In the genomic region with DNA sequence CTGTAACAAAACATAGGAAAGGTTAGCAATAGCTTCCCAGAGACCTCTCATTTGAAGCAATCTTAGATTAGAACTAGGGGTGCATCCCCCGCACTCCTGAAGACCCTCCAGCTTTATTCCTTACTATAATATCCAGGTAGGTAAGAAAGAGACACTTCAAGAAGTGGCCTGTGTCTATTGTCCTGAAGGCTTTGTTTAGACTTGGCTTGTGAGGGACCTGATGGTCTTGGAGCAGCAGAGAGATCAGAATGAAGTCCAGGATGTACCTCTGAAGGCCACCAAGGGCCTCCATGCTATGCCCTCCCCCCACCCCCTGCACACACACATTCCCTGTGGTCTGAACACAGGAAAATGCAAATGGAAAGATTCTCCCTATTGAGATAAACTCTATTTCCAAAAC, we compare ENCODE assay signal across 18 mouse cellular contexts. TPM values are rescaled to one million over a fixed set of nuclear protein-coding genes. Genes with fewer than 3 reads are reported as not detected.
A peak's percentile ranks its signal among the peaks of the same experiment; 100 is the strongest.
DNase-seq lines count a peak whose midpoint lies in the region; ATAC-seq and TF ChIP-seq lines count a peak whose summit lies in the region.
"Had no signal": no experiment of that assay in that cellular context is flagged by ENCODE, and none has a peak within 500 bp of the region (broad histone marks: within the 10 kb centered on the region; RNA-seq: fewer than 3 reads in every experiment).

No protein-coding gene starts in this region.

- H3K27me3 ChIP-seq in forebrain, embryonic 14.5 days (replicated peaks; ENCODE audit: control insufficient read depth, insufficient read depth, low read length), result peaks cover 19% of the 10 kb centered on the region
- H3K27me3 ChIP-seq in hindbrain, embryonic 16.5 days (replicated peaks; ENCODE audit: control insufficient read depth, insufficient read depth, low read length), result peaks cover 11% of the 10 kb centered on the region
- peaks cover 43% of the 10 kb centered on the region for H3K27me3 ChIP-seq in midbrain, embryonic 15.5 days (replicated peaks)
- H3K27me3 ChIP-seq in thymus, adult 2 months (ENCODE audit: control insufficient read depth, insufficient read depth, low read length), result peaks cover 11% of the 10 kb centered on the region
- H3K27me3 ChIP-seq: Patski had no signal

- peak overlapping the region; percentile 21 for H3K4me3 ChIP-seq in forebrain, embryonic 14.5 days (ENCODE audit: low read depth, low read length)
- peak overlapping the region; percentile 20 for H3K4me3 ChIP-seq in hindbrain, embryonic 16.5 days (ENCODE audit: low read length)
- H3K4me3 ChIP-seq in midbrain, embryonic 15.5 days, result peak overlapping the region; percentile 12; the same call in 1 of the 2 replicates
- H3K4me3 ChIP-seq in thymus, adult 2 months (ENCODE audit: control insufficient read depth, insufficient read depth, low read length), result no peak overlapping the region
- H3K4me3 ChIP-seq: limb, embryonic 15.5 days; lung, embryonic 15.5 days had no signal

- peaks cover 8% of the 10 kb centered on the region; the same call in 1 of the 2 replicates for H3K4me1 ChIP-seq in forebrain, embryonic 14.5 days (ENCODE audit: control insufficient read depth, insufficient read depth, low read length)
- peaks cover 9% of the 10 kb centered on the region for H3K4me1 ChIP-seq in hindbrain, embryonic 16.5 days (ENCODE audit: control insufficient read depth, insufficient read depth, low read depth, low read length)
- peaks cover 14% of the 10 kb centered on the region for H3K4me1 ChIP-seq in midbrain, embryonic 15.5 days
- H3K4me1 ChIP-seq in thymus, adult 2 months (replicated peaks; ENCODE audit: control insufficient read depth, insufficient read depth, low read length), result peaks cover 13% of the 10 kb centered on the region; the same call in 1 of the 2 replicates

- TF ChIP-seq POLR2A in thymus, adult 2 months (IDR thresholded peaks at IDR 0.05; ENCODE audit: control insufficient read depth, extremely low read depth, insufficient read depth, low read length, poor library complexity), result no peak

- H3K36me3 ChIP-seq in forebrain, embryonic 14.5 days (ENCODE audit: control insufficient read depth, insufficient read depth, low read length), result no peaks in the 10 kb centered on the region
- H3K36me3 ChIP-seq in hindbrain, embryonic 16.5 days (ENCODE audit: control insufficient read depth, insufficient read depth, low read length), result no peaks in the 10 kb centered on the region
- no peaks in the 10 kb centered on the region for H3K36me3 ChIP-seq in midbrain, embryonic 15.5 days (replicated peaks)
- H3K36me3 ChIP-seq in thymus, adult 2 months (ENCODE audit: control insufficient read depth, insufficient read depth, low read length), result no peaks in the 10 kb centered on the region
- H3K36me3 ChIP-seq: limb, embryonic 15.5 days; lung, embryonic 15.5 days had no signal

- DNase-seq in cerebellum, adult 9-11 months, result peak; percentile 35
- DNase-seq in forebrain, embryonic 14.5 days (ENCODE audit: low spot score), result no peak
- DNase-seq in thymus, adult 2 months, result no peak
- DNase-seq in kidney, adult 9 months, result no peak
- no peak for DNase-seq in heart, postnatal 25 days (ENCODE audit: low spot score)
- DNase-seq: gastrocnemius, postnatal 36 days had no signal

- H3K9me3 ChIP-seq in forebrain, embryonic 14.5 days (replicated peaks; ENCODE audit: control insufficient read depth, low read length), result no peaks in the 10 kb centered on the region
- no peaks in the 10 kb centered on the region for H3K9me3 ChIP-seq in hindbrain, embryonic 16.5 days (ENCODE audit: control insufficient read depth, low read length)
- no peaks in the 10 kb centered on the region for H3K9me3 ChIP-seq in midbrain, embryonic 15.5 days
- H3K9me3 ChIP-seq: limb, embryonic 15.5 days; lung, embryonic 15.5 days had no signal

- 83% methylated on average over 1 of the region's 1 CpGs for WGBS in forebrain, embryonic 14.5 days
- 68% methylated on average over 1 of the region's 1 CpGs for WGBS in hindbrain, embryonic 16.5 days
- 83% methylated on average over 1 of the region's 1 CpGs for WGBS in midbrain, embryonic 15.5 days
- WGBS in thymus, adult 2 months, result 97% methylated on average over 1 of the region's 1 CpGs

- peak overlapping the region; percentile 44 for H3K4me2 ChIP-seq in forebrain, embryonic 14.5 days (ENCODE audit: low read length)
- H3K4me2 ChIP-seq in hindbrain, embryonic 16.5 days (ENCODE audit: low read length), result peak overlapping the region; percentile 31
- H3K4me2 ChIP-seq in midbrain, embryonic 15.5 days, result peak overlapping the region; percentile 33
- H3K4me2 ChIP-seq: limb, embryonic 15.5 days; lung, embryonic 15.5 days had no signal

- ATAC-seq in cerebellum, adult (ENCODE audit: insufficient number of reproducible peaks, low FRiP score, low TSS enrichment), result no peak
- ATAC-seq in forebrain, embryonic 14.5 days, result no peak
- no peak for ATAC-seq in hindbrain, embryonic 16.5 days
- no peak for ATAC-seq in midbrain, embryonic 15.5 days (replicated peaks)
- ATAC-seq: Patski had no signal

- intact Hi-C loops in heart, postnatal 25 days (cut with DNase I), result no loop called here

- TF ChIP-seq CTCF in thymus, adult 2 months (IDR thresholded peaks at IDR 0.05; ENCODE audit: borderline replicate concordance, control insufficient read depth, extremely low read depth, insufficient read depth, low read length, poor library complexity), result no peak

- H3K9ac ChIP-seq in forebrain, embryonic 14.5 days (ENCODE audit: low read length), result peak overlapping the region; percentile 63
- H3K9ac ChIP-seq in hindbrain, embryonic 16.5 days (ENCODE audit: low read depth, low read length), result peak overlapping the region; percentile 33; the same call in 1 of the 2 replicates
- no peak overlapping the region for H3K9ac ChIP-seq in midbrain, embryonic 15.5 days
- H3K9ac ChIP-seq: limb, embryonic 15.5 days; lung, embryonic 15.5 days had no signal

- peak overlapping the region; percentile 70 for H3K27ac ChIP-seq in forebrain, embryonic 14.5 days (ENCODE audit: low read depth, low read length)
- peak overlapping the region; percentile 73 for H3K27ac ChIP-seq in hindbrain, embryonic 16.5 days (ENCODE audit: low read depth, low read length)
- H3K27ac ChIP-seq in midbrain, embryonic 15.5 days, result no peak overlapping the region
- no peak overlapping the region for H3K27ac ChIP-seq in thymus, adult 2 months (ENCODE audit: control insufficient read depth, insufficient read depth, low read length)
- H3K27ac ChIP-seq: limb, embryonic 15.5 days; lung, embryonic 15.5 days had no signal

RNA-seq across cellular contexts. Expression of a gene that starts 5.7 kb away (rescaled TPM):
- 9.5 and 10.9 TPM in 2 replicates for polyA plus RNA-seq in forebrain, embryonic 14.5 days (2014; fragmentation: Nextera tagmentation; extraction: Ambion mirVana)
- polyA plus RNA-seq in hindbrain, embryonic 16.5 days (2015; fragmentation: Nextera tagmentation; extraction: Ambion mirVana), result 14.9 and 15.2 TPM in 2 replicates
- 13.0 and 14.0 TPM in 2 replicates for polyA plus RNA-seq in midbrain, embryonic 15.5 days (2015; fragmentation: Nextera tagmentation; extraction: Ambion mirVana)
- polyA plus RNA-seq in thymus, adult 2 months (2012; rRNA removed), result not detected in 2 replicates
- not detected for total RNA-seq in heart, postnatal 25 days (2021)
- total RNA-seq: gastrocnemius, postnatal 36 days; megakaryocyte progenitor cell, adult 5-6 weeks had no signal
- polyA plus RNA-seq: lung, embryonic 15.5 days; spleen, adult 2 months had no signal

RNA-seq across cellular contexts. Expression of a gene that starts 8.9 kb away (rescaled TPM):
- polyA plus RNA-seq in forebrain, embryonic 14.5 days (2014; fragmentation: Nextera tagmentation; extraction: Ambion mirVana), result 0.25 and 0.33 TPM in 2 replicates
- polyA plus RNA-seq in hindbrain, embryonic 16.5 days (2015; fragmentation: Nextera tagmentation; extraction: Ambion mirVana), result 1.8 and 2.1 TPM in 2 replicates
- 0.91 and 1.1 TPM in 2 replicates for polyA plus RNA-seq in midbrain, embryonic 15.5 days (2015; fragmentation: Nextera tagmentation; extraction: Ambion mirVana)
- not detected in 2 replicates for polyA plus RNA-seq in thymus, adult 2 months (2012; rRNA removed)
- not detected for total RNA-seq in heart, postnatal 25 days (2021)
- total RNA-seq: gastrocnemius, postnatal 36 days; megakaryocyte progenitor cell, adult 5-6 weeks had no signal
- polyA plus RNA-seq: heart, embryonic 14.5 days; kidney, embryonic 16.5 days; lung, embryonic 15.5 days; Patski; spleen, adult 2 months had no signal

RNA-seq across cellular contexts. Expression of a gene that starts 15.5 kb away (rescaled TPM):
- 7.3 and 9.8 TPM in 2 replicates for polyA plus RNA-seq in forebrain, embryonic 14.5 days (2014; fragmentation: Nextera tagmentation; extraction: Ambion mirVana)
- 7.3 and 7.8 TPM in 2 replicates for polyA plus RNA-seq in hindbrain, embryonic 16.5 days (2015; fragmentation: Nextera tagmentation; extraction: Ambion mirVana)
- polyA plus RNA-seq in midbrain, embryonic 15.5 days (2015; fragmentation: Nextera tagmentation; extraction: Ambion mirVana), result 9.6 and 9.9 TPM in 2 replicates
- polyA plus RNA-seq in thymus, adult 2 months (2012; rRNA removed), result not detected in 2 replicates
- total RNA-seq in heart, postnatal 25 days (2021), result not detected
- total RNA-seq: gastrocnemius, postnatal 36 days; megakaryocyte progenitor cell, adult 5-6 weeks had no signal
- polyA plus RNA-seq: heart, embryonic 14.5 days; kidney, embryonic 16.5 days; lung, embryonic 15.5 days; spleen, adult 2 months had no signal

RNA-seq across cellular contexts. Expression of a gene that starts 30.6 kb away (rescaled TPM):
- 0.32 and 0.55 TPM in 2 replicates for polyA plus RNA-seq in forebrain, embryonic 14.5 days (2014; fragmentation: Nextera tagmentation; extraction: Ambion mirVana)
- 0.80 and 0.84 TPM in 2 replicates for polyA plus RNA-seq in hindbrain, embryonic 16.5 days (2015; fragmentation: Nextera tagmentation; extraction: Ambion mirVana)
- 0.51 and 0.77 TPM in 2 replicates for polyA plus RNA-seq in midbrain, embryonic 15.5 days (2015; fragmentation: Nextera tagmentation; extraction: Ambion mirVana)
- not detected in 2 replicates for polyA plus RNA-seq in thymus, adult 2 months (2012; rRNA removed)
- total RNA-seq in heart, postnatal 25 days (2021), result not detected
- total RNA-seq: gastrocnemius, postnatal 36 days; layer of hippocampus, postnatal 10 days; megakaryocyte progenitor cell, adult 5-6 weeks had no signal
- polyA plus RNA-seq: cortical plate, adult 2 months; heart, embryonic 14.5 days; kidney, embryonic 16.5 days; limb, embryonic 15.5 days; lung, embryonic 15.5 days; Patski; spleen, adult 2 months had no signal

Comparison
In these comparisons a context has a peak if more than half of its experiments do, and no peak if none do; other contexts are left out.
1. H3K27ac ChIP-seq: peak in forebrain, embryonic 14.5 days (single experiment) and hindbrain, embryonic 16.5 days (single experiment); none in midbrain, embryonic 15.5 days (single experiment) and thymus, adult 2 months (single experiment).
2. RNA of a gene that starts 5.7 kb away (polyA plus RNA-seq): 14.9 to 15.2 TPM in hindbrain, embryonic 16.5 days, 13.0 to 14.0 TPM in midbrain, embryonic 15.5 days and 9.5 to 10.9 TPM in forebrain, embryonic 14.5 days; not detected in thymus, adult 2 months; every median in the first group is over 10 times any median in the second.
3. Peak in every context shown above with its lines, with median percentiles within 50 percentile points of each other: H3K4me2 ChIP-seq.